Mouse (Mus musculus) splenic B cell, adult 2 months (primary cell): Measurements from ENCODE around the gene Lcp2.

Source experiments
- DNase-seq: peaks from one replicate; pipeline ENCODE4 v3.0.0-alpha.2; 2011; ENCODE audit warnings: low read depth, low spot score
- H3K27me3 ChIP-seq: 2 replicates; pipeline ENCODE4 v1.6.1; 2012; ENCODE audit warnings: mild to moderate bottlenecking, low read length, moderate library complexity, mixed read lengths; ENCODE audit not compliant: control insufficient read depth, poor library complexity, insufficient read depth, severe bottlenecking
- H3K36me3 ChIP-seq: 2 replicates; pipeline ENCODE4 v1.6.1; 2012; ENCODE audit warnings: mild to moderate bottlenecking, low read length, moderate library complexity, mixed read lengths; ENCODE audit not compliant: control insufficient read depth, poor library complexity, insufficient read depth, severe bottlenecking

The Lcp2 gene

DNA sequence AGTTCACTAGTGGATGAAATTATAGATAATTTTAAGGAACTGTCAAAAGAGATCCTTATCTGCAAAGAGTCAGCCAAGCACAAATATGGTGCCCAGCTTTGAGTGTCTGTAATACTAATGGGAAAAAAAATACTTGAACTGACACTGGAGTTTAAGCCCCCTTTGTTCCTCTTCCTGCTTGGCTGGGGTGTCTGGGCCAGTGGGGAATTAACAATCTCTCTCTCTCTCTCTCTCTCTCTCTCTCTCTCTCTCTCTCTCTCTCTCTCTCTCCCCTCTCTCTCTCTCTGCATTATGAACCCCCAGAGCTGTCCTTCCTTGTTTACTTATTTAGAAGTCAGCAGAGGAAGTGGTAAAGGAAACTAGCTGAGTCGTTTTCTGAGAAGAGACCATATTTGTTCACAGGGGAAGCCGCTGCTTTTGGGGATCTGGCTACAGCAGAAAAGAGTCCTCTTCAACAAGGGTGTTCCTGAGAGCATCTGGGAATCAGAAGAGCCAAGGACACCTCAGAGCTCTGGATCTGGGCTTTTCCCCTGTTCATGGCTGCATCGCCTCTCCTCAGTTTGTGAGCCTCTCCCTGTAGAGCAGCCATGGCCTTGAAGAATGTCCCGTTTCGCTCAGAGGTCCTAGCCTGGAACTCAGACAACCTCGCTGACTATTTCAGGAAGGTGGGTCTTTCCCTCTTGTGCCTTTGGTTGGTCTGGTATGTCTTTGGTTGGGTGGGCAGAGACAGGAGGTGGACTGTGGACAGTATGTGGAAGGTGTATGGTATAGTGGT lies at the start of gene Lcp2:
Gene Lcp2, plus strand, starts transcription at position 154 of the 775 bp plus-strand sequence.
- no peaks in the 10 kb centered on the region for H3K27me3 ChIP-seq
- DNase-seq, result peak; percentile 19
- no peaks in the 10 kb centered on the region for H3K36me3 ChIP-seq

DNA sequence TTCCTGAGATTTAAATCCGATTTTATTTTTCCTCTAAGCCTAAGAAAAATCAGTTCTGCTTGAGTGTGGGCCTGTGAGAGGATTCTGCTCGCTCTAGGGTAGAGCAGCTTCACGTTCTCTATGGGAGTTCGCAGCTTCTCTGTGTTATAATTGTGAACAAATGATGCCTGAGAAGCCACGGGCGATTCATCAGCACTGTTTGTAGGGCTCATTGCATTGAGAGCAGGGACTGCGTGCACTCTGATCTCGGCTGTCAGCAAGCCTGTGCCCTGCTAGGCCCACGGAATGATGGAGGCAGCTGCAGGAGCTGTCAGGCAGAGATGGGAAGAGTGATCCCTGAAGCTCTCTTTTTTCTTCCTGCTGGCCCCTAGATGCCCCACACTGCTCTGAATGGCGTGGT lies 48.5 kb upstream of the Lcp2 start:
- Histone ChIP-seq H3K36me3 (no peaks in the 10 kb centered on the region), H3K27me3 (no peaks in the 10 kb centered on the region)
- no peak for DNase-seq

DNA sequence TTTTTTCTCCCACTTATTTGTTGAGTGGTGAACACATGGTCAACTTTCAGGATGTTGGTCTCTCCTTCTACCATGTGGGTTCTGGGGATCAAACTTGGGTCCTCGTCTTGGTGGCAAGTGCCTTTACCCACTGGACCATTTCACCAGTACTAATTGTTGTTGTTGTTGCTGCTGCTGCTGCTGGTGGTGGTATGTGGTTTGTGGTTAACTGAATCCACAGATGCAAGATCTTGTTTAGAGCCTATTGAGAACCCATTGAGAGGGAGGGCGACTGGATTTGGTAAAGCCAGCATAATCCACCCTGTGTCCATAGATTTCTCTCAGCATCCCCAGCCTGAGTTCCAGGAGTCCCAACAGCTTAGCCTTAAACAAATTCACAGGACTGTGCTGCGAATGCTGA lies 46.3 kb upstream of the Lcp2 start:
- H3K27me3 ChIP-seq, result no peaks in the 10 kb centered on the region
- H3K36me3 ChIP-seq, result no peaks in the 10 kb centered on the region
- DNase-seq, result no peak

DNA sequence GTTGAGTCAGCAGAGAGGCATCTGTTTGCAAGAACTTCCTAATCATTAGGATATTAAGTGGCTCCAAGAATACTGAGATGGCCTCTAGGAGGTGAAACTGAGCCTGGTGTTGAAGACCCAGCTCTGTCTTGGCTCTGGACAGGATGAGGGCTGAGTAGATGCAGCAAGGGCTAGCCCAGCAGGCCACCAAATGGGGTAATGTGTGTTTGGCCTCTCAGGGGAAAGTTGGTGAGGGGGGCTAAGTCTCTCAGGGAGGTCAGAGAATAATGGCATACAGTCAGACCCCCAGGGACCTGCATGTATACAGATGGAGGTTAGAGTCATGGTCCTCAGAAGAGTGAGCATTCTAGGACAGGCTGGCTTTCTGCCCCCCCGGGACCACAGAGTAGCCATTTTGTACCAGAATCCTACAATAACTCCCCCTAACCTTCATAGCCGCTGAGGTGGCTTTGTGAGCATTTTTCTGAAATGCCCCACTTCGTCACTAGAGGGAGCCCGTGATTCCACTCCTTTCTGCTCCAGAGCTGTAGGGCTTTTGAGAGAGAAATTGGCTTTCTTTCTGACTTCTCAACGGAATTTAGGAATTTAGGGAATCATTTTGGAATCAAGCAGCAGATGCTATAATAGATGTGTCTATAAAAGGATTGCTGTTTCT lies 44.7 kb upstream of the Lcp2 start:
- peak; percentile 77 for DNase-seq
- no peaks in the 10 kb centered on the region for H3K27me3 ChIP-seq
- no peaks in the 10 kb centered on the region for H3K36me3 ChIP-seq

- Histone ChIP-seq H3K27me3 (no peaks in the 10 kb centered on the region), H3K36me3 (no peaks in the 10 kb centered on the region)
- no peak for DNase-seq
Measured at GRCm38 (mm10) chr11:34002593-34002965, 44.1 kb upstream of the Lcp2 start.

- no peak for DNase-seq
- Histone ChIP-seq H3K27me3 (no peaks in the 10 kb centered on the region), H3K36me3 (no peaks in the 10 kb centered on the region)
Measured at GRCm38 (mm10) chr11:34007616-34008015, 39.1 kb upstream of the Lcp2 start.

DNA sequence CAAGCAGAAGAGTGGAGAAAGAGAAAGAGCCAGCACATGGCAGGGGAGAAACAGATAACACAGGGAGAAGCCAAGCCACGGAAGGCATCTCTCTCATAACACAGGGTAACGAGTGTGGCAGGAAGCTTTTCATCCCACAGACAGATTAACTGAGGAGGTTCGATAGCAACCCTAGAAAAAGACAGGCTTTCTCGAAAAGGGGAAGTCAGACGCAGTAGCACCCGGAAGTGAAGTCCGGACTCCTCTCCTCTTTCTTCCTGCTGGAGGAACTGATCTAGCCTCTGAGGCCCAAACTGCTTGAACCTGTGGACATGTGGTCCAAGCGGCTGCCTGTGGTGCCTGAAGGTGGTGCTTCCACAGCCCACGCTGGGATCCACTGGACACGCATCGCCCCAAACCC lies 38.5 kb upstream of the Lcp2 start:
- peak; percentile 74 for DNase-seq
- H3K36me3 ChIP-seq, result no peaks in the 10 kb centered on the region
- no peaks in the 10 kb centered on the region for H3K27me3 ChIP-seq

- Histone ChIP-seq H3K27me3 (no peaks in the 10 kb centered on the region), H3K36me3 (no peaks in the 10 kb centered on the region)
- peak; percentile 86 for DNase-seq
Measured at GRCm38 (mm10) chr11:34008702-34009101, 38.0 kb upstream of the Lcp2 start.

DNA sequence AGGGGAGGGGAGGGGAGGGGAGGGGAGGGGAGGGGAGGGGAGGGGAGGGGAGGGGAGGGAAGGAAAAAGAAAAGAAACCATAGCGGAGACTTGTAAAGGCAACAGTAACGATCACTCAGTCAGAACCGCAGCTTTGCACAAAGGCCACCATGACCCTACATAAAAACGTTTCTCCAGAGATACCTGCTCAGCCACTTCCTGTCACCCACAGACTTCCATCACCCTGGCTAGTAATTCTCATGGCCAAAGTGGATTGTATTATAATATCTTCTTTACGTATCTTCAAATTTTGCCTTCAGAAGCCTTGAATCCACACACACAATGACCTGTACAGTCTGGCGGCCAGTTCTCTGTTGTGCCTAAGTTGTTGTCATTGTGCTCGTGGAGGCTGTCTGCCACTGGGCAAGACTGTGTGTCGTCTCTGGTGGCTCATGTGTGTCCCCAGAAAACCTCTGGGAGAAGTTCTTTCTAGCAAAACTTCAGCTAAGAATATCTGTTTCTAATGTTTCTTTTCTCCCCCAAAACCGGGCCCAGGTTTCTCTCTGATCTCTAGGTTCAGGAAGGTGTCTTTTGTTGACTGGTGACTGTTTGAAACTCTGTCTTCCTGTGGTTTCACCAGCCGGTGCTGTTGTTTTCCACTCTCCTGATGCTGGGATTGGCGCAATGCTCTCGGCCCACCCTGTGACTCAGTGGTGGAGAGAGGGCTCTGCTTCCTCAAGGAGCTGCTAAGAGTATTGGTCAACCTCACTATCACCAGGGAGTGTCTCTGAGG lies 37.2 kb upstream of the Lcp2 start:
- DNase-seq, result no peak
- no peaks in the 10 kb centered on the region for H3K36me3 ChIP-seq
- H3K27me3 ChIP-seq, result no peaks in the 10 kb centered on the region

DNA sequence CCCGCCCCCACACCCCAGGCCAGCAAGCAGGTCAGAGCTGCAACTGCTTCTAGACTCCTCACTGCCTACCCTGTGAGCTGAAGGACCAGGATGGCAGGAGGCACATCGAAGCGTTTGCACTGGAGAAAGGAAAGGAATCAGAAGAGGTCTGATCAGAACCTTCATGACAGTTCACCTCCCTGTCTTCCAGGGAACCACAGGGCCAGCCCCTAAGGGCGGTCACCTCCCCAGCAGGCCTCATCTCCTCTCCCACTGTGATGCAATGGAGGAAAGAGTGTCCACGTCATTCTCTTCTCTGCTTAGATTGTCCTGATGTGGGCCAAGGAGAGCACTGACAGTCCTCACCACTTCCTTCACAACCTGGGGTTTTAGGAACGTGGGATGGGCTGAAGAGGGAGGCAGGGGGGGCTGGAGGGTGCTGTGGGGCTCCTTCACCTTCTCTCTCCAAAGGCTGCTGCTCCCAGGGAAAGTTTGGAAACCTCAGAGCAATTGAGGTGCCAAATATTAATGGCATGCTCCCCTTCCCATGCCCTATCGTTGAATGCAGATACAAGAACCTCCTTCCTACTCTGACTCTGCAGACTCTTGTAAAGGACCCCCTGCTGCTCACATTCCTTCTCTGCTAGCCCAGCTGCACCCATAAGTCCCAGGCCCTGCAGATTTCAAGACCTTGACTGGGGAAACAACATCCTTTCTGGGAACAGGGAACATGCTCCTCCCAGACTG lies 36.4 kb upstream of the Lcp2 start:
- H3K27me3 ChIP-seq, result no peaks in the 10 kb centered on the region
- no peaks in the 10 kb centered on the region for H3K36me3 ChIP-seq
- no peak for DNase-seq

DNA sequence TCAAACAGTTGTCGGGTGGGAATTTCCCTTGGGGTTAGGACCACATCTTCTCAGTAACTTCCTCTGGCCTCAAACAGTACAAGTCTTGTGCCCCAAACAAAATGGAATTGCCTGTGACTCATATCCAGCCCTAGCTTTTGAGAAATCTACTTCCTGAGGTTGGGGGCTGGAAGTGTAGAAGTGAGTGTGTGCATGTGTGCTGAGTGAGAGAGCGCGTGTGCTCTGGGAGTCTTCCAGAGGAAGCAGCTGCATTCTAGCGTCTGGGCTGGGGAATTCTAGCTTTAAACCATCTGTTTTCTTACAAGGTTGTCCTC lies 35.9 kb upstream of the Lcp2 start:
- peak; percentile 17 for DNase-seq
- Histone ChIP-seq H3K36me3 (no peaks in the 10 kb centered on the region), H3K27me3 (no peaks in the 10 kb centered on the region)

DNA sequence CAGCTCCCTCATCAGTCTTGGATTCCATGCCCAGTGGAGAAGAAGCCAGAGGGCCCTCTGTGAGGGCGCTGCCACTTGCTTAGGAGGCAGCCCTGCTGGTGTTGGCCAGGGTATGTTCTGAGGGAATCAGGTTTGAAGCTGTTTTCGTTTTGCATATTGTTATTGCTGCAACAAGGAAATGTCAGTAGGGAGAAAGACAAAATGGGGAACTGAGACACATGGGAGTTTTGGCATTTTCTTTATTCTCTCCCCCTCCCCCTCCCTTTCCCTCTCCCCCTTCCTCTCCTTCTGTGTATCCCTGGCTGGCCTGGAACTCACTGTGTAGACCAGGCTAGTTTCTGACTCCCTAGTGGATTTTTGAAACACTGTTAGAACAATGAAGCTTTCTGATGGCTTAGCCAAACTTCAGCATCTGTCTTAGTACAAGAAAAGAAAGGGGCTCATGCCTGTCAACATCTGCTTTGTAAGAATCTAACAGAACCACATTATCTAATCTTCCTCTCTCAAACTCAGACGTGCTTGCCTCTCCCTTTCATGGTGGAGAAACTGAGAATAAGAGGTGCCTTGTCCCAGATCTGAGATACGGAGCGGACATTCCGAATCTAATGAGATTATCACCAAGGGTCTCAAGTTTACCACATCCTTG lies 34.6 kb upstream of the Lcp2 start:
- no peaks in the 10 kb centered on the region for H3K27me3 ChIP-seq
- peak; percentile 12 for DNase-seq
- H3K36me3 ChIP-seq, result no peaks in the 10 kb centered on the region

DNA sequence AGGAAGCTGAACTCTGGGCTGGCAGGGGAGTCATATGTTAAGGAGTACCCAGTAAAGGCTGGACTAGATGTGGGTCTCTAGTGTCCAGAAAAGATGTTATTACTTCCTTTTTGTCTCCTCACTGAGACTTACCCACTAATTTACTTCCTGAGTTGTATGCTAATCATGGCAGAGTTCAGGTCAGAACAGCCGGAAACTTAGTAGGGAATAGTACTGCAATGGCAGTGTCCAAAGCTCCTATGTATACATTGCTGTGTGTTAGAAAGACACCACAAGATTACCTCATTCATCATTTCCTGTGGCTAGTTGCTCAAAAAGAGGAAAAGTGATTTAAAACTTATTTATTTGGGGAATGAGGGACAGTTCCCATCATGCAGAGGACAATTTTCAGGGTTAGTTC lies 21.6 kb upstream of the Lcp2 start:
- peaks cover 4% of the 10 kb centered on the region for H3K27me3 ChIP-seq
- no peak for DNase-seq
- H3K36me3 ChIP-seq, result no peaks in the 10 kb centered on the region

DNA sequence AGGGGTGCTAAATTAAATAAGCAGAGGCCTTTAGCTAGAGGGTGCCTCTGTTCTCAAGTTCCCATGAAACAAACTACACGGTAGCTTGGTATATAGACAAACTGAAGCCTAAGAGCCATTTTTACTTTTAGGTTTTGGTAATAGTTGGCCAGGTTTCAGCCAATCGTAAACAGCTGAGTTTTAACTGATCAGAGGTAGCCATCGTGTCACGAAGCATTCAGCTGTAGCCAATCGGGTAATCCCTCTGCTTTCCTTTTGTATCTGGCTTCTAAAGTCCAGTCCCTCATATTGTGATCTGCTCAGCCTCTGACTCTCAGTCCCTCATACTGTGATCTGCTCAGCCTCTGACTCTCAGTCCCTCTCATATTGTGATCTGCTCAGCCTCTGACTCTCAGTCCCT lies 17.1 kb upstream of the Lcp2 start:
- no peaks in the 10 kb centered on the region for H3K36me3 ChIP-seq
- no peak for DNase-seq
- no peaks in the 10 kb centered on the region for H3K27me3 ChIP-seq
